Mouse (Mus musculus) left cerebral cortex, postnatal 25 days (tissue): ENCODE results near the gene Gm10722. TPM values are rescaled to one million over a fixed set of nuclear protein-coding genes. Genes with fewer than 3 reads are reported as not detected.
A peak's percentile ranks its signal among the peaks of the same experiment; 100 is the strongest.
"Not testable (repeated sequence)": the region's sequence is repeated elsewhere in the genome, so short reads cannot be mapped to it uniquely, and the experiment has no call there.

Source experiments
- DNase-seq, 2 experiments: peaks; one replicate each; pipeline ENCODE4 v3.0.0; 2022; ENCODE audit warnings: low spot score in 2 of 2, mixed read lengths in 1 of 2
- intact Hi-C: fragments of 180-260 bp; cut with DNase I; formaldehyde crosslinking; loops from one replicate; pipeline ENCODE4 v1.15.1; 2025
- total RNA-seq, 2 experiments: library from RNA; stranded (reverse); gene quantifications; 2 replicates each; pipeline ENCODE4 v1.2.3; 2021

Gene Gm10722
- not detected for total RNA-seq

DNA sequence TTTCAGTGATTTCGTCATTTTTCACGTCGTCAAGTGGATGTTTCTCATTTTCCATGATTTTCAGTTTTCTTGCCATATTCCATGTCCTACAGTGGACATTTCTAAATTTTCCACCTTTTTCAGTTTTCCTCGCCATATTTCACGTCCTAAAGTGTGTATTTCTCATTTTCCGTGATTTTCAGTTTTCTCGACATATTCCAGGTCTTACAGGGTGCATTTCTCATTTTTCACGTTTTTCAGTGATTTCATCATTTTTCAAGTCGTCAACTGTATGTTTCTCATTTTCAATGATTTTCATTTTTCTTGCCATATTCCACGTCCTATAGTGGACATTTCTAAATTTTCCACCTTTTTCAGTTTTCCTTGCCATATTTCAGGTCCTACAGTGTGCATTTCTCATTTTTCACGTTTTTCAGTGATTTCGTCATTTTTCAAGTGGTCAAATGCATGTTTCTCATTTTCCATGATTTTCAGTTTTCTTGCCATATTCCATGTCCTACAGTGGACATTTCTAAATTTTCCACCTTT lies at the start of gene Gm10722:
Gene Gm10722, plus strand, starts transcription at position 478 of the 528 bp plus-strand sequence.
- DNase-seq = peak; percentile 16 to 40
- intact Hi-C loops = not testable (repeated sequence)

DNA sequence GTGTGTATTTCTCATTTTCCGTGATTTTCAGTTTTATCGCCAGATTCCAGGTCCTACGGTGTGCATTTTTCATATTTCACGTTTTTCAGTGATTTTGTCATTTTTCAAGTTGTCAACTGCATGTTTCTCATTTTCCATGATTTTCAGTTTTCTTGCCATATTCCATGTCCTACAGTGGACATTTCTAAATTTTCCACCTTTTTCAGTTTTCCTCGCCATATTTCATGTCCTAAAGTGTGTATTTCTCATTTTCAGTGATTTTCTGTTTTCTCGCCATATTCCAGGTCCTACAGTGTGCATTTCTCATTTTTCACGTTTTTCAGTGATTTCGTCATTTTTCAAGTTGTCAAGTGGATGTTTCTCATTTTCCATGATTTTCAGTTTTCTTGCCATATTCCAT lies 284 bp downstream of the Gm10722 start:
- peak; percentile 28 to 30 for DNase-seq
- intact Hi-C loops = not testable (repeated sequence)

DNA sequence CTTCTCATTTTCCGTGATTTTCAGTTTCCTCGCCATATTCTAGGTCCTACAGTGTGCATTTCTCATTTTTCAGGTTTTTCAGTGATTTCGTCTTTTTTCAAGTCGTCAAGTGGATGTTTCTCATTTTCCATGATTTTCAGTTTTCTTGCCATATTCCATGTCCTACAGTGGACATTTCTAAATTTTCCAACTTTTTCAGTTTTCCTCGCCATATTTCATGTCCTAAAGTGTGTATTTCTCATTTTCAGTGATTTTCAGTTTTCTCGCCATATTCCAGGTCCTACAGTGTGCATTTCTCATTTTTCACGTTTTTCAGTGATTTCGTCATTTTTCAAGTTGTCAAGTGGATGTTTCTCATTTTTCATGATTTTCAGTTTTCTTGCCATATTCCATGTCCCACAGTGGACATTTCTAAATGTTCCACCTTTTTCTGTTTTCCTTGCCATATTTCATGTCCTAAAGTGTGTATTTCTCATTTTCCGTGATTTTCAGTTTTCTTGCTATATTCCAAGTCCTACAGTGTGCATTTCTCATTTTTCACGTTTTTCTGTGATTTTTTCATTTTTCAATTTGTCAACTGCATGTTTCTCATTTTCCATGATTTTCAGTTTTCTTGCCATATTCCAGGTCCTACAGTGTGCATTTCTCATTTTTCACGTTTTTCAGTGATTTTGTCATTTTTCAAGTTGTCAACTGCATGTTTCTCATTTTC lies 1.4 kb downstream of the Gm10722 start:
- intact Hi-C loops = not testable (repeated sequence)
- DNase-seq = peak; percentile 100

DNA sequence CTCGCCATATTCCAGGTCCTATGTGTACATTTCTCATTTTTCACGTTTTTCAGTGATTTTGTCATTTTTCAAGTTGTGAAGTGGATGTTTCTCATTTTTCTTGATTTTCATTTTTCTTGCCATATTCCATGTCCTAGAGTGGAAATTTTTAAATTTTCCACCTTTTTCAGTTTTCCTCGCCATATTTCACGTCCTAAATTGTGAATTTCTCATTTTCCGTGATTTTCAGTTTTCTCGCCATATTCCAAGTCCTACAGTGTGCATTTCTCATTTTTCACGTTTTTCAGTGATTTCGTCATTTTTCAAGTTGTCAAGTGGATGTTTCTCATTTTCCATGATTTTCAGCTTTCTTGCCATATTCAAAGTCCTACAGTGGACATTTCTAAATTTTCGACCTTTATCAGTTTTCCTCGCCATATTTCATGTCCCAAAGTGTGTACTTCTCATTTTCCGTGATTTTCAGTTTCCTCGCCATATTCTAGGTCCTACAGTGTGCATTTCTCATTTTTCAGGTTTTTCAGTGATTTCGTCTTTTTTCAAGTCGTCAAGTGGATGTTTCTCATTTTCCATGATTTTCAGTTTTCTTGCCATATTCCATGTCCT lies 2.2 kb downstream of the Gm10722 start, which contains the start of gene Gm11168:
Gene Gm11168, plus strand, starts transcription at position 553 of the 603 bp plus-strand sequence.
- intact Hi-C loops, DNase-seq: not testable (repeated sequence)

DNA sequence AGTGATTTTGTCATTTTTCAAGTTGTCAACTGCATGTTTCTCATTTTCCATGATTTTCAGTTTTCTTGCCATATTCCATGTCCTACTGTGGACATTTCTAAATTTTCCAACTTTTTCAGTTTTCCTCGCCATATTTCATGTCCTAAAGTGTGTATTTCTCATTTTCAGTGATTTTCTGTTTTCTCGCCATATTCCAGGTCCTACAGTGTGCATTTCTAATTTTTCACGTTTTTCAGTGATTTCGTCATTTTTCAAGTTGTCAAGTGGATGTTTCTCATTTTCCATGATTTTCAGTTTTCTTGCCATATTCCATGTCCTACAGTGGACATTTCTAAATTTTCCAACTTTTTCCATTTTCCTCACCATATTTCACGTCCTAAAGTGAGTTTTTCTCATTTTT lies 5.5 kb downstream of the Gm10722 start:
- intact Hi-C loops, DNase-seq: not testable (repeated sequence)

DNA sequence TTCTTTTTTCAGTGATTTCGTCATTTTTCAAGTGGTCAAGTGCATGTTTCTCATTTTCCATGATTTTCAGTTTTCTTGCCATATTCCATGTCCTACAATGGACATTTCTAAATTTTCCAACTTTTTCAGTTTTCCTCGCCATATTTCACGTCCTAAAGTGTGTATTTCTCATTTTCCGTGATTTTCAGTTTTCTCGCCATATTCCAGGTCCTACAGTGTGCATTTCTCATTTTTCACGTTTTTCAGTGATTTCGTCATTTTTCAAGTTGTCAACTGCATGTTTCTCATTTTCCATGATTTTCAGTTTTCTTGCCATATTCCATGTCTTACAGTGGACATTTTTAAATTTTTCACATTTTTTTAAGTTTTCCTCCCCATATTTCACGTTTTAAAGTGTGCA lies 5.9 kb downstream of the Gm10722 start:
- peak; percentile 98 for DNase-seq
- intact Hi-C loops = not testable (repeated sequence)

DNA sequence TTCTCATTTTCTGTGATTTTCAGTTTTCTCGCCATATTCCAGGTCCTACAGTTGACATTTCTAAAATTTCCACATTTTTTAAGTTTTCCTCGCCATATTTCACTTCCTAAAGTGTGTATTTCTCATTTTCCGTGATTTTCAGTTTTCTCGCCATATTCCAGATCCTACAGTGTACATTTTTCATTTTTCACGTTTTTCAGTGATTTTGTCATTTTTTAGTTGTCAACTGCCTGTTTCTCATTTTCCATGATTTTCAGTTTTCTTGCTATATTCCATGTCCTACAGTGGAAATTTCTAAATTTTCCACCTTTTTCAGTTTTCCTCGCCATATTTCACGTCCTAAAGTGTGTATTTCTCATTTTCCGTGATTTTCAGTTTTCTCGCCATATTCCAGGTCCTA lies 6.5 kb downstream of the Gm10722 start:
- intact Hi-C loops, DNase-seq: not testable (repeated sequence)

DNA sequence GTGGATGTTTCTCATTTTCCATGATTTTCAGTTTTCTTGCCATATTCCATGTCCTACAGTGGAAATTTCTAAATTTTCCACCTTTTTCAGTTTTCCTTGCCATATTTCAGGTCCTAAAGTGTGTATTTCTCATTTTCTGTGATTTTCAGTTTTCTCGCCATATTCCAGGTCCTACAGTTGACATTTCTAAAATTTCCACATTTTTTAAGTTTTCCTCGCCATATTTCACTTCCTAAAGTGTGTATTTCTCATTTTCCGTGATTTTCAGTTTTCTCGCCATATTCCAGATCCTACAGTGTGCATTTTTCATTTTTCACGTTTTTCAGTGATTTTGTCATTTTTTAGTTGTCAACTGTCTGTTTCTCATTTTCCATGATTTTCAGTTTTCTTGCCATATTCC lies 8.6 kb downstream of the Gm10722 start:
- intact Hi-C loops, DNase-seq: not testable (repeated sequence)

DNA sequence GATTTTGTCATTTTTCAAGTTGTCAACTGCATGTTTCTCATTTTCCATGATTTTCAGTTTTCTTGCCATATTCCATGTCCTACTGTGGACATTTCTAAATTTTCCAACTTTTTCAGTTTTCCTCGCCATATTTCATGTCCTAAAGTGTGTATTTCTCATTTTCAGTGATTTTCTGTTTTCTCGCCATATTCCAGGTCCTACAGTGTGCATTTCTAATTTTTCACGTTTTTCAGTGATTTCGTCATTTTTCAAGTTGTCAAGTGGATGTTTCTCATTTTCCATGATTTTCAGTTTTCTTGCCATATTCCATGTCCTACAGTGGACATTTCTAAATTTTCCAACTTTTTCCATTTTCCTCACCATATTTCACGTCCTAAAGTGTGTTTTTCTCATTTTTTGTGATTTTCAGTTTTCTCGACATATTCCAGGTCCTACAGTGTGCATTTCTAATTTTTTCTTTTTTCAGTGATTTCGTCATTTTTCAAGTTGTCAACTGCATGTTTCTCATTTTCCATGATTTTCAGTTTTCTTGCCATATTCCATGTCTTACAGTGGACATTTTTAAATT lies 11.4 kb downstream of the Gm10722 start:
- intact Hi-C loops, DNase-seq: not testable (repeated sequence)

DNA sequence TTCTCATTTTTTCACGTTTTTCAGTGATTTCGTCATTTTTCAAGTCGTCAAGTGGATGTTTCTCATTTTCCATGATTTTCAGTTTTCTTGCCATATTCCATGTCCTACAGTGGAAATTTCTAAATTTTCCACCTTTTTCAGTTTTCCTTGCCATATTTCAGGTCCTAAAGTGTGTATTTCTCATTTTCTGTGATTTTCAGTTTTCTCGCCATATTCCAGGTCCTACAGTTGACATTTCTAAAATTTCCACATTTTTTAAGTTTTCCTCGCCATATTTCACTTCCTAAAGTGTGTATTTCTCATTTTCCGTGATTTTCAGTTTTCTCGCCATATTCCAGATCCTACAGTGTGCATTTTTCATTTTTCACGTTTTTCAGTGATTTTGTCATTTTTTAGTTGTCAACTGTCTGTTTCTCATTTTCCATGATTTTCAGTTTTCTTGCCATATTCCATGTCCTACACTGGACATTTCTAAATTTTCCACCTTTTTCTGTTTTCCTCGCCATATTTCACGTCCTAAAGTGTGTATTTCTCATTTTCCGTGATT lies 12.1 kb downstream of the Gm10722 start, which contains the start of gene Gm10721:
Gene Gm10721, plus strand, starts transcription at position 408 of the 547 bp plus-strand sequence.
- DNase-seq, intact Hi-C loops: not testable (repeated sequence)

DNA sequence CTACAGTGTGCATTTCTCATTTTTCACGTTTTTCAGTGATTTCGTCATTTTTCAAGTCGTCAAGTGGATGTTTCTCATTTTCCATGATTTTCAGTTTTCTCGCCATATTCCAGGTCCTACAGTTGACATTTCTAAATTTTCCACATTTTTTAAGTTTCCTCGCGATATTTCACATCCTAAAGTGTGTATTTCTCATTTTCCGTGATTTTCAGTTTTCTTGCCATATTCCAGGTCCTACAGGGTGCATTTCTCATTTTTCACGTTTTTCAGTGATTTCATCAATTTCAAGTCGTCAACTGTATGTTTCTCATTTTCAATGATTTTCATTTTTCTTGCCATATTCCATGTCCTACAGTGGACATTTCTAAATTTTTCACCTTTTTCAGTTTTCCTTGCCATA lies 14.6 kb downstream of the Gm10722 start, which contains the start of gene Gm10720:
Gene Gm10720, plus strand, starts transcription at position 301 of the 400 bp plus-strand sequence.
- DNase-seq, intact Hi-C loops: not testable (repeated sequence)

DNA sequence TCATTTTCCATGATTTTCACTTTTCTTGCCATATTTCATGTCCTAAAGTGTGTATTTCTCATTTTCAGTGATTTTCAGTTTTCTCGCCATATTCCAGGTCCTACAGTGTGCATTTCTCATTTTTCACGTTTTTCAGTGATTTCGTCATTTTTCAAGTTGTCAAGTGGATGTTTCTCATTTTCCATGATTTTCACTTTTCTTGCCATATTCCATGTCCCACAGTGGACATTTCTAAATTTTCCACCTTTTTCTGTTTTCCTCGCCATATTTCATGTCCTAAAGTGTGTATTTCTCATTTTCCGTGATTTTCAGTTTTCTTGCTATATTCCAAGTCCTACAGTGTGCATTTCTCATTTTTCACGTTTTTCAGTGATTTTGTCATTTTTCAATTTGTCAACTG lies 15.2 kb downstream of the Gm10722 start:
- DNase-seq, intact Hi-C loops: not testable (repeated sequence)

DNA sequence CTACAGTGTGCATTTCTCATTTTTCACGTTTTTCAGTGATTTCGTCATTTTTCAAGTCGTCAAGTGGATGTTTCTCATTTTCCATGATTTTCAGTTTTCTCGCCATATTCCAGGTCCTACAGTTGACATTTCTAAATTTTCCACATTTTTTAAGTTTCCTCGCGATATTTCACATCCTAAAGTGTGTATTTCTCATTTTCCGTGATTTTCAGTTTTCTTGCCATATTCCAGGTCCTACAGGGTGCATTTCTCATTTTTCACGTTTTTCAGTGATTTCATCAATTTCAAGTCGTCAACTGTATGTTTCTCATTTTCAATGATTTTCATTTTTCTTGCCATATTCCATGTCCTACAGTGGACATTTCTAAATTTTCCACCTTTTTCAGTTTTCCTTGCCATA lies 16.4 kb downstream of the Gm10722 start, which contains the start of gene Gm10719:
Gene Gm10719, plus strand, starts transcription at position 301 of the 400 bp plus-strand sequence.
- DNase-seq, intact Hi-C loops: not testable (repeated sequence)

DNA sequence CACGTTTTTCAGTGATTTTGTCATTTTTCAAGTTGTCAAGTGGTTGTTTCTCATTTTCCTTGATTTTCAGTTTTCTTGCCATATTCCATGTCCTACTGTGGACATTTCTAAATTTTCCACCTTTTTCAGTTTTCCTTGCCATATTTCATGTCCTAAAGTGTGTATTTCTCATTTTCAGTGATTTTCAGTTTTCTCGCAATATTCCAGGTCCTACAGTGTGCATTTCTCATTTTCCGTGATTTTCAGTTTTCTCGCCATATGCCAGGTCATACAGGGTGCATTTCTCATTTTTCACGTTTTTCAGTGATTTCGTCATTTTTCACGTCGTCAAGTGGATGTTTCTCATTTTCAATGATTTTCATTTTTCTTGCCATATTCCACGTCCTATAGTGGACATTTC lies 18.2 kb downstream of the Gm10722 start:
- peak; percentile 23 to 74 for DNase-seq

DNA sequence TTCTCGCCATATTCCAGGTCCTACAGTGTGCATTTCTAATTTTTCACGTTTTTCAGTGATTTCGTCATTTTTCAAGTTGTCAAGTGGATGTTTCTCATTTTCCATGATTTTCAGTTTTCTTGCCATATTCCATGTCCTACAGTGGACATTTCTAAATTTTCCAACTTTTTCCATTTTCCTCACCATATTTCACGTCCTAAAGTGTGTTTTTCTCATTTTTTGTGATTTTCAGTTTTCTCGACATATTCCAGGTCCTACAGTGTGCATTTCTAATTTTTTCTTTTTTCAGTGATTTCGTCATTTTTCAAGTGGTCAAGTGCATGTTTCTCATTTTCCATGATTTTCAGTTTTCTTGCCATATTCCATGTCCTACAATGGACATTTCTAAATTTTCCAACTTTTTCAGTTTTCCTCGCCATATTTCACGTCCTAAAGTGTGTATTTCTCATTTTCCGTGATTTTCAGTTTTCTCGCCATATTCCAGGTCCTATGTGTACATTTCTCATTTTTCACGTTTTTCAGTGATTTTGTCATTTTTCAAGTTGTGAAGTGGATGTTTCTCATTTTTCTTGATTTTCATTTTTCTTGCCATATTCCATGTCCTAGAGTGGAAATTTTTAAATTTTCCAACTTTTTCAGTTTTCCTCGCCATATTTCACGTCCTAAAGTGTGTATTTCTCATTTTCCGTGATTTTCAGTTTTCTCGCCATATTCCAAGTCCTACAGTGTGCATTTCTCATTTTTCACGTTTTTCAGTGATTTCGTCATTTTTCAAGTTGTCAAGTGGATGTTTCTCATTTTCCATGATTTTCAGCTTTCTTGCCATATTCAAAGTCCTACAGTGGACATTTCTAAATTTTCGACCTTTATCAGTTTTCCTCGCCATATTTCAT lies 19.4 kb downstream of the Gm10722 start:
- DNase-seq = peak; percentile 61 to 73
- intact Hi-C loops = not testable (repeated sequence)

More for the DNA sequence above, 18.2 kb downstream of the Gm10722 start:
- intact Hi-C loops = not testable (repeated sequence)

DNA sequence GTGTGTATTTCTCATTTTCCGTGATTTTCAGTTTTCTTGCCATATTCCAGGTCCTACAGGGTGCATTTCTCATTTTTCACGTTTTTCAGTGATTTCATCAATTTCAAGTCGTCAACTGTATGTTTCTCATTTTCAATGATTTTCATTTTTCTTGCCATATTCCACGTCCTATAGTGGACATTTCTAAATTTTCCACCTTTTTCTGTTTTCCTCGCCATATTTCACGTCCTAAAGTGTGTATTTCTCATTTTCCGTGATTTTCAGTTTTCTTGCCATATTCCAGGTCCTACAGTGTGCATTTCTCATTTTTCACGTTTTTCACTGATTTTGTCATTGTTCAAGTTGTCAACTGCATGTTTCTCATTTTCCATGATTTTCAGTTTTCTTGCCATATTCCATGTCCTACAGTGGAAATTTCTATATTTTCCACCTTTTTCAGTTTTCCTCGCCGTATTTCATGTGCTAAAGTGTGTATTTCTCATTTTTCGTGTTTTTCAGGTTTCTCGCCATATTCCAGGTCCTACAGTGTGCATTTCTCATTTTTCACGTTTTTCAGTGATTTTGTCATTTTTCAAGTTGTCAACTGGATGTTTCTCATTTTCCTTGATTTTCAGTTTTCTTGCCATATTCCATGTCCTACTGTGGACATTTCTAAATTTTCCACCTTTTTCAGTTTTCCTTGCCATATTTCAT lies 21.7 kb downstream of the Gm10722 start:
- DNase-seq = peak; percentile 78 to 86

DNA sequence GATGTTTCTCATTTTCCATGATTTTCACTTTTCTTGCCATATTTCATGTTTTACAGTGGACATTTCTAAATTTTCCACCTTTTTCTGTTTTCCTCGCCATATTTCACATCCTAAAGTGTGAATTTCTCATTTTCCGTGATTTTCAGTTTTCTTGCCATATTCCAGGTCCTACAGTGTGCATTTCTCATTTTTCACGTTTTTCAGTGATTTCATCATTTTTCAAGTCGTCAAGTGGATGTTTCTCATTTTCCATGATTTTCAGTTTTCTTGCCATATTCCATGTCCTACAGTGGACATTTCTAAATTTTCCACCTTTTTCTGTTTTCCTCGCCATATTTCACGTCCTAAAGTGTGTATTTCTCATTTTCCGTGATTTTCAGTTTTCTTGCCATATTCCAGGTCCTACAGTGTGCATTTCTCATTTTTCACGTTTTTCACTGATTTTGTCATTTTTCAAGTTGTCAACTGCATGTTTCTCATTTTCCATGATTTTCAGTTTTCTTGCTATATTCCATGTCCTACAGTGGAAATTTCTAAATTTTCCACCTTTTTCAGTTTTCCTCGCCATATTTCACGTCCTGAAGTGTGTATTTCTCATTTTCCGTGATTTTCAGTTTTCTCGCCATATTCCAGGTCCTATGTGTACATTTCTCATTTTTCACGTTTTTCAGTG lies 22.7 kb downstream of the Gm10722 start, which contains the start of gene Gm10718:
Gene Gm10718, plus strand, starts transcription at position 236 of the 673 bp plus-strand sequence.
- DNase-seq = peak; percentile 12 to 42
- intact Hi-C loops = not testable (repeated sequence)

More for the DNA sequence above, 21.7 kb downstream of the Gm10722 start:
- intact Hi-C loops = not testable (repeated sequence)
